Mouse (Mus musculus) stomach, embryonic 16.5 days (tissue): Measurements from ENCODE around the gene Syne1. TPM values are rescaled to one million over a fixed set of nuclear protein-coding genes. Genes with fewer than 3 reads are reported as not detected.

Experiments used
- ATAC-seq: fragments of 200-750 bp; cut with Nextera tagmentation; 2 replicates; pipeline ENCODE4 v1.8.0; 2017; ENCODE audit warnings: moderate number of reproducible peaks, moderate TSS enrichment; ENCODE audit not compliant: insufficient read depth, low FRiP score
- H3K27ac ChIP-seq: fragments of 300-500 bp; sonication (generic); 2 replicates; pipeline ENCODE4 v1.5.1; 2014; ENCODE audit warnings: low read length
- H3K27me3 ChIP-seq: fragments of 300-500 bp; sonication (generic); 2 replicates; pipeline ENCODE4 v1.6.1; 2014; ENCODE audit warnings: low read length, control low read depth, mixed read lengths; ENCODE audit not compliant: control insufficient read depth, insufficient read depth
- H3K36me3 ChIP-seq: fragments of 300-500 bp; sonication (generic); 2 replicates; pipeline ENCODE4 v1.6.1; 2014; ENCODE audit warnings: low read length; ENCODE audit not compliant: control insufficient read depth, insufficient read depth
- H3K4me1 ChIP-seq: fragments of 300-500 bp; sonication (generic); 2 replicates; pipeline ENCODE4 v1.6.1; 2014; ENCODE audit warnings: low read length, control low read depth, mixed read lengths; ENCODE audit not compliant: control insufficient read depth, insufficient read depth
- H3K4me2 ChIP-seq: fragments of 300-500 bp; sonication (generic); 2 replicates; pipeline ENCODE4 v1.6.1; 2014; ENCODE audit warnings: low read depth, low read length, mixed read lengths
- H3K4me3 ChIP-seq: fragments of 300-500 bp; sonication (generic); replicated peaks from 2 replicates; pipeline ENCODE4 v1.5.1; 2014; ENCODE audit warnings: mild to moderate bottlenecking, low read length
- H3K9ac ChIP-seq: fragments of 300-500 bp; sonication (generic); 2 replicates; pipeline ENCODE4 v1.6.1; 2014; ENCODE audit warnings: low read length
- H3K9me3 ChIP-seq: fragments of 300-500 bp; sonication (generic); replicated peaks from 2 replicates; pipeline ENCODE4 v1.6.1; 2016; ENCODE audit warnings: low read length, control low read depth; ENCODE audit not compliant: control insufficient read depth
- WGBS: fragments of 180-500 bp; shearing (Covaris S2); extraction: QIAGEN DNeasy Blood & Tissue Kit; methylation state at CpG from one replicate; pipeline ENCODE4 v1.1.7; 2014; 5-methylcytosine and 5-hydroxymethylcytosine counted together
- polyA plus RNA-seq: library from polyadenylated mRNA; unstranded; fragments of >200 nt; fragmentation: Nextera tagmentation; extraction: Ambion mirVana; gene quantifications from 2 replicates; pipeline ENCODE4 v1.2.1, GENCODE M21; 2015

The Syne1 gene
- polyA plus RNA-seq, 1 experiment from 2014 or later, result 9.4 TPM

- WGBS, result 64% methylated on average over 2 of the region's 2 CpGs
- no peak for ATAC-seq
- H3K36me3 ChIP-seq, result no peaks in the 10 kb centered on the region
Measured at GRCm38 (mm10) chr10:5059983-5060382, 491.3 kb downstream of the Syne1 start.

GRCm38 (mm10) chr10:5058876-5059275, 492.4 kb downstream of the Syne1 start:
- H3K36me3 ChIP-seq, result no peaks in the 10 kb centered on the region
- no peak overlapping the region for H3K27ac ChIP-seq
- H3K9me3 ChIP-seq, result no peaks in the 10 kb centered on the region
- no peaks in the 10 kb centered on the region for H3K27me3 ChIP-seq
- no peak overlapping the region for H3K4me2 ChIP-seq
- WGBS, result 79% methylated on average over 2 of the region's 2 CpGs
- H3K9ac ChIP-seq, result no peak overlapping the region
- no peaks in the 10 kb centered on the region for H3K4me1 ChIP-seq
- H3K4me3 ChIP-seq, result no peak overlapping the region
- no peak for ATAC-seq

More at GRCm38 (mm10) chr10:5059983-5060382, 491.3 kb downstream of the Syne1 start:
- Histone ChIP-seq H3K9ac (no peak overlapping the region), H3K4me1 (no peaks in the 10 kb centered on the region), H3K27ac (no peak overlapping the region), H3K4me3 (no peak overlapping the region), H3K4me2 (no peak overlapping the region), H3K9me3 (no peaks in the 10 kb centered on the region), H3K27me3 (no peaks in the 10 kb centered on the region)

GRCm38 (mm10) chr10:5057661-5058060, 493.6 kb downstream of the Syne1 start:
- WGBS, result 90% methylated on average over 15 of the region's 15 CpGs
- Histone ChIP-seq H3K9ac (no peak overlapping the region), H3K4me2 (no peak overlapping the region), H3K4me3 (no peak overlapping the region), H3K4me1 (no peaks in the 10 kb centered on the region), H3K36me3 (no peaks in the 10 kb centered on the region), H3K27ac (no peak overlapping the region), H3K9me3 (no peaks in the 10 kb centered on the region), H3K27me3 (no peaks in the 10 kb centered on the region)
- no peak for ATAC-seq

GRCm38 (mm10) chr10:5056940-5057339, 494.3 kb downstream of the Syne1 start:
- no peaks in the 10 kb centered on the region for H3K9me3 ChIP-seq
- no peak for ATAC-seq
- H3K4me3 ChIP-seq, result no peak overlapping the region
- no peaks in the 10 kb centered on the region for H3K36me3 ChIP-seq
- 82% methylated on average over 3 of the region's 3 CpGs for WGBS
- no peaks in the 10 kb centered on the region for H3K27me3 ChIP-seq
- H3K4me2 ChIP-seq, result no peak overlapping the region
- no peaks in the 10 kb centered on the region for H3K4me1 ChIP-seq
- H3K9ac ChIP-seq, result no peak overlapping the region
- no peak overlapping the region for H3K27ac ChIP-seq

- Histone ChIP-seq H3K9me3 (no peaks in the 10 kb centered on the region), H3K4me1 (no peaks in the 10 kb centered on the region), H3K27me3 (no peaks in the 10 kb centered on the region), H3K4me2 (no peak overlapping the region), H3K4me3 (no peak overlapping the region), H3K27ac (no peak overlapping the region), H3K9ac (no peak overlapping the region), H3K36me3 (no peaks in the 10 kb centered on the region)
- ATAC-seq, result no peak
- 82% methylated on average over 10 of the region's 10 CpGs for WGBS
Measured at GRCm38 (mm10) chr10:5056243-5056735, 495.0 kb downstream of the Syne1 start.

GRCm38 (mm10) chr10:5045671-5046070, 505.6 kb downstream of the Syne1 start:
- H3K4me2 ChIP-seq, result no peak overlapping the region
- WGBS, result 91% methylated on average over 5 of the region's 5 CpGs
- ATAC-seq, result no peak
- no peak overlapping the region for H3K9ac ChIP-seq
- no peaks in the 10 kb centered on the region for H3K4me1 ChIP-seq
- H3K36me3 ChIP-seq, result peaks cover 11% of the 10 kb centered on the region
- no peak overlapping the region for H3K27ac ChIP-seq
- H3K4me3 ChIP-seq, result no peak overlapping the region
- H3K9me3 ChIP-seq, result no peaks in the 10 kb centered on the region
- no peaks in the 10 kb centered on the region for H3K27me3 ChIP-seq

GRCm38 (mm10) chr10:5045213-5045612, 506.1 kb downstream of the Syne1 start:
- 87% methylated on average over 7 of the region's 7 CpGs for WGBS
- Histone ChIP-seq H3K27ac (no peak overlapping the region), H3K4me3 (no peak overlapping the region), H3K9ac (no peak overlapping the region), H3K4me1 (no peaks in the 10 kb centered on the region), H3K9me3 (no peaks in the 10 kb centered on the region), H3K36me3 (peaks cover 14% of the 10 kb centered on the region), H3K27me3 (no peaks in the 10 kb centered on the region), H3K4me2 (no peak overlapping the region)
- no peak for ATAC-seq

GRCm38 (mm10) chr10:5044481-5044880, 506.8 kb downstream of the Syne1 start:
- ATAC-seq, result no peak
- Histone ChIP-seq H3K27me3 (no peaks in the 10 kb centered on the region), H3K36me3 (peaks cover 14% of the 10 kb centered on the region), H3K9me3 (no peaks in the 10 kb centered on the region), H3K4me3 (no peak overlapping the region), H3K9ac (no peak overlapping the region), H3K27ac (no peak overlapping the region), H3K4me1 (no peaks in the 10 kb centered on the region), H3K4me2 (no peak overlapping the region)
- 81% methylated on average over 8 of the region's 8 CpGs for WGBS

- no peak overlapping the region for H3K4me3 ChIP-seq
- no peak for ATAC-seq
- no peak overlapping the region for H3K27ac ChIP-seq
- no peaks in the 10 kb centered on the region for H3K4me1 ChIP-seq
- H3K27me3 ChIP-seq, result no peaks in the 10 kb centered on the region
- no peaks in the 10 kb centered on the region for H3K9me3 ChIP-seq
- 68% methylated on average over 8 of the region's 8 CpGs for WGBS
- H3K9ac ChIP-seq, result no peak overlapping the region
- no peak overlapping the region for H3K4me2 ChIP-seq
- peaks cover 14% of the 10 kb centered on the region for H3K36me3 ChIP-seq
Measured at GRCm38 (mm10) chr10:5041254-5041653, 510.0 kb downstream of the Syne1 start.
